In genomic region chr4:148140098-148141011, GRCm38 (mm10) we compare ENCODE assay signal across 1 mouse cellular context.
TF ChIP-seq lines count a peak whose summit lies in the region.

No protein-coding gene starts in this region.

TF ChIP-seq in ES-E14, 5 proteins besides CTCF, POLR2A, EP300 and RAD21 (continued from another document):
- TF ChIP-seq MAFK (IDR thresholded peaks at IDR 0.05; ENCODE audit: insufficient read depth, low read depth, low read length) (no peak), CHD2 (IDR thresholded peaks at IDR 0.05; ENCODE audit: low read depth, low read length) (no peak), ZC3H11A (IDR thresholded peaks at IDR 0.05; ENCODE audit: borderline replicate concordance, low read depth, low read length) (no peak)
TF ChIP-seq in ES-E14: peak in this region for 0.
